Mouse (Mus musculus) ovary, adult 18-20 months (tissue): ENCODE results near the gene Syt16.
A peak's percentile ranks its signal among the peaks of the same experiment; 100 is the strongest.

ENCODE experiments used
- DNase-seq: peaks from one replicate; pipeline ENCODE4 v3.0.0; 2022; ENCODE audit warnings: low spot score, mixed read lengths

The Syt16 gene

GRCm38 (mm10) chr12:74316344-74316973, 319.0 kb downstream of the Syt16 start, which contains the start of gene Gm11042:
Gene Gm11042 (minus strand): TSS chr12:74316394.
- DNase-seq = no peak

- peak; percentile 61 for DNase-seq
Measured at GRCm38 (mm10) chr12:74316989-74317759, 319.7 kb downstream of the Syt16 start.

GRCm38 (mm10) chr12:74320318-74320717, 322.9 kb downstream of the Syt16 start:
- no peak for DNase-seq

- DNase-seq = no peak
Measured at GRCm38 (mm10) chr12:74321981-74322380, 324.5 kb downstream of the Syt16 start.
